Mouse (Mus musculus): ENCODE results near the gene Ccdc85b. TPM values are rescaled to one million over a fixed set of nuclear protein-coding genes. Genes with fewer than 3 reads are reported as not detected.

Ccdc85b gene
- total RNA-seq, 2 experiments from 2014 or later, result 21.9 to 24.0 TPM

DNA sequence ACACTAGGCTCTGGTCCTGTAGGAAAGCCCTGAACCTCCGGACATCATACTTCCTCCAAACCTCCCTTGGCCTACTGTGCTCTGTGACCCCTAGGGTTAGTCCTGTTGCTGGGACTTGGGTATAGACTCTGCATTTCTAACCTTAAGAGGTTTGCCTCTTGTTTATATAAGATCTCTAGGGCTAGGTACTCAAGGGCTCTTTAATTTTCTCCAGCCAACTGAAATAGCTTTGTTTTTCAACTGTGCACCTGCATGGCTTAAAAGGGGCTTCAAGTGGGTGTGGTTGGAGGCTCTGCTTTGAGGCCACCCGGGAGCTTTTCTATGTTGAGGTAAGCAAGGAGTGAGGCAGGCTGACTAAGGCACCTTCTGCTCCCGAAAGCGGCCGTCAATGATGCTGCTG, 26.8 kb upstream of the Ccdc85b start:
- intact Hi-C loops (cut with DNase I), result no loop called here
- DNase-seq (ENCODE audit: extremely low spot score in 1 of 2, low spot score in 2 of 2), result no peak

DNA sequence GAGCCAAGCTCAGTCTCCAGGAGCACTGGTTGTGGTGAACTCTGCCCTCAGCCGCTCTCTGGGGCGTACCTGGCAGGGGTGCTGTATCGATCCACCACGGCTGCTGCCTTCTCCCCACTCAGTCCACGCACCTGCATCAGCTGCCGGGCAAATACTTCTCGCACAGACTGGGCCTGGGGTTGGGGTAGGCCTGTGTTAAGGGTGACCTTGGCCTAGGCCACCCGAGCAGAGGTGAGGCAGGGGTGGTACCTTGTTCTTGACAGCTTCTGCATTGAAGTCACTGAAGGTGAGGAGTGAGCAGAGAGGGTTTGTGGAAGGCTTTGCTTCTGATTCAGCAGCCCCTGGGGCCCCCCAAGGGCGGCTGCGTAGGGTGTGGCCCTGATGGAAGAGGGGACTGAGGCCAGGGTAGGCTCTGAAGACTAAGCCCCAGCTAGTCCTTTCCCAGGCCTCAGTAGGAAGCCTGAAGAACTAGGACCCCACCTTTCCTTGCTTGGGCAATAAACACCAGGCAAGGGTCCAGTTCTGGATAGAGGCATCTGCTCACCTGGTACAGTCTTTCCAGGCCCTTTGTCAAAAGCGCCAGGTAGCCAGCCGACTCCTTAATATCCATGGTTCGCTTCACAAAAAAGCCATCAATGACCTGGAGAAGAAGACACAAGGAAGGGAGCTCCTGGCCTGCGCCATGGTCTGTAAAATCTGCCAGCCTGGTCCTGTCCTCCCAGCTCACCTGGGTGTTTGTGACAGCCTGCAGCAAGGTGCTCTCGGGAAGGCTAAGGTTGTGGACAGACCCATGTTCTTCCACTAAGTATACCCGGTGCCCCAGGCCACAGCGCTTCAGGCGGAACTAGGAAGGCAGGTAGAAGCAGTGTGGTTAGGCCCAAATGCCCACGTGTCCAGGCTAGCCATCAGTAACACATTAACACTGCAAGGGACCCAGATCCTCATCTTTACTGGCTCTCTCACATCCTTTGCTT, 26.0 kb upstream of the Ccdc85b start:
- peak in 1 of 2 experiments; percentile 38 for DNase-seq (ENCODE audit: extremely low spot score in 1 of 2, low spot score in 2 of 2)

DNA sequence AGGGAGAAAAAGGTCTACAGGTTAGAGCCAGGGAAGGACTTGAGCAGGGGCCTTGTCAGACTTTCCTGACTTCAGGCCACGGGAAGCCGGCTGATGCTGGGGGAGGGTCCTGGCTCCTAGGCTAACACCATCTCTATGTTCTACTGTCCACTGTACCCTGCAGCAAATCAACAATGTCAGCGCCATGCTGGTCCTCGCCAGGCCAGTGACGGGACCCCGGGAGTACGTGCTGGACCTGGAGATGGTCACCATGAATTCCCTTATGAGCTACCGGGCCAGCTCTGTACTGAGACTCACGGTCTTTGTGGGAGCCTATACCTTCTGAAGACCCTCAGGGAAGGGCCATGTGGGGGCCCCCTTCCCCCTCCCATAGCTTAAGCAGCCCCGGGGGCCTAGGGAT, 23.7 kb upstream of the Ccdc85b start:
- intact Hi-C loops (cut with DNase I), result no loop called here

More for the DNA sequence above, 26.0 kb upstream of the Ccdc85b start:
- intact Hi-C loops (cut with DNase I), result no loop called here

DNA sequence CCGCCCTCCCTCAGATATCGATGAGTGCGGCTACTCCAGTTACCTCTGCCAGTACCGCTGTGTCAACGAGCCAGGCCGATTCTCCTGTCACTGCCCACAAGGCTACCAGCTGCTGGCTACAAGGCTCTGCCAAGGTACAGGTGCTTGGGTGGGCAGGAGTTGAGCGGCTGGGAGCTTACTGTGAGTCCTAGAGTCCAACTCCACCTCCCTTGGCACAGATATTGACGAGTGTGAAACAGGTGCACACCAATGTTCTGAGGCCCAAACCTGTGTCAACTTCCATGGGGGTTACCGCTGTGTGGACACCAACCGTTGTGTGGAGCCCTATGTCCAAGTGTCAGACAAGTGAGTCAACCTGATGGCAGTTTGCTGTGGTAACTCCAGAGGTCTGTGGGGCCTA, 22.3 kb upstream of the Ccdc85b start:
- intact Hi-C loops (cut with DNase I), result no loop called here
- DNase-seq (ENCODE audit: extremely low spot score in 1 of 2, low spot score in 2 of 2), result no peak

More for the DNA sequence above, 23.7 kb upstream of the Ccdc85b start:
- no peak for DNase-seq (ENCODE audit: extremely low spot score in 1 of 2, low spot score in 2 of 2)

DNA sequence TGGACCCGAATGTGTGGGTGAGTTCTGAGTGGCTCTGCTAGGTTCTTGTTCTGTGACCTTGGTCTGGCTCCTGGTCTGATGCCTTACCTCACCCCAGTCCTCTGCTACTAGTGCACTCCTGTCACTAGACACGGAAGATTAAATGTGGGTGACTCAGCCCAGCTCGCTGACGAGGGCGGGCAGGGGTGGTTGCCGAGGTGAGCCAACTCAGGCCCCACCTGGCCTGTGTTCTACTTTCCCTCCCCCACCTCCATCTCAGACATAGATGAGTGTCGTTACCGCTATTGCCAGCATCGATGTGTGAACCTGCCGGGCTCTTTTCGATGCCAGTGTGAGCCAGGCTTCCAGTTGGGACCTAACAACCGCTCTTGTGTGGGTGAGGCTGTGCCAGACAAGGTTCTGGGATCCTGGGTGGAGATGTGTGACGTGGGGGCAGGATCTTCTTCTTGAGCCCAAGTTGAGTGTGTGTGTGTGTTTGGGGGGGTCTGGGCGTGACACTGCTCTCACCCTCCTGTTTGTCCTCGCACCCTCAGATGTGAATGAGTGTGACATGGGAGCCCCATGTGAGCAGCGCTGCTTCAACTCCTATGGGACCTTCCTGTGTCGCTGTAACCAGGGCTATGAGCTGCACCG, 20.1 kb upstream of the Ccdc85b start:
- intact Hi-C loops (cut with DNase I), result no loop called here
- no peak for DNase-seq (ENCODE audit: extremely low spot score in 1 of 2, low spot score in 2 of 2)

DNA sequence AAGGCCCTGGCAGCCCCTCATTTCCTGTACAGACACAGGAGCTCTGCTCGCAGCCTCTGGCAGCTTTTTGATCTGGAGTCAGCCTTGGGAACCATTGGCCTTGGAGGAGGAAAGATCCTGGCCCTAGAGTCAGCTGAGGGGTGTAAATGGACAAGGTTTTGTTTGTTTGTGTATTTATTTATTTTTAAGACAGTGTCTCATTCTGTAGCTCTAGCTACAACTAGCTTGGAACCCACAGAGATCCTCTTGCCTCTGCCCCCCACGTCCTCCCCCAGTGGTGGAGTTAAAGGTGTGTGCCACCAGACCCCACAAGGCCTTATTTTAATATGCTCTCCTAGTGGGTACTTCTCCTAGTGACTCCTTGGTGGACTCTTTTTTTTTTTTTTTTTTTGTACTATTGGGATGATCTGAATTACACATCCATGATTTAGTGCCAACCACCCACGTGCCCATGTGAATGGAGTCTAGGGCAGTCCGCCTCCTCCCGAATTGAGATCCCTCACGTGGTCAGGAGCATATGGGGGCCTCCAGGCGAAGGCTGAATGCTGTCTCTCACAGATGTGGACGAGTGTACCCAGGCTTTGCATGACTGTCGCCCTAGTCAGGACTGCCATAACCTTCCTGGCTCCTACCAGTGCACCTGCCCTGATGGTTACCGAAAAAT, 19.4 kb upstream of the Ccdc85b start:
- intact Hi-C loops (cut with DNase I), result no loop called here
- no peak for DNase-seq (ENCODE audit: extremely low spot score in 1 of 2, low spot score in 2 of 2)

DNA sequence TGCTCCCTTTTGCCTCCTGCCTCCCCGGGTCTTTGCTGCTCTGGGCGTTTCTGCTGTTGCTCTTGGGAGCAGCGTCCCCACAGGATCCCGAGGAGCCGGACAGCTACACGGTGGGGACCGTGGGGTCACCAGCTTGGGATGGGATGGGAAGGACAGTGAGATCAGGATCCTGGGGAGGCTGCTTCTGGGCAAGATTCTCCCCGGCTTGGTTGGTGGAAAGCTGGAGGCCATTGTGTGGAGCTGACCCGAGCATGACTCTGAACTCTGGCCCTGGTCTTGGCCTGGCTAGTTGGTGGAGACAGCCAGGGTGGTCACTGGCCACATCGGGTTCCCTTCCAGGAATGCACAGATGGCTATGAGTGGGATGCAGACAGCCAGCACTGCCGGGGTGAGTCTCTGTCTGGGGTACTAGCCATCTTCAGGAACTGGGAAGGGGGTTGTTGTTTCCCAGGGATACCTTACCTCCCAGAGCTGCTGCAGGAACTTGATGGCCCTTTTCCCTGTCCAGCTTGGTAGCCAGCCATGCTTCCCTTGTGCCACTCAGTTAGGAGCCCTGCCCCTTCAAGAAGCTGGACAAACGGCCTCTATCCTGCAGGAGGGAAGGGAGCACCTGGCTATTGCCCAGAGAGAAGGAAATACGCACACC, 17.5 kb upstream of the Ccdc85b start:
- intact Hi-C loops (cut with DNase I), result no loop called here
- no peak for DNase-seq (ENCODE audit: extremely low spot score in 1 of 2, low spot score in 2 of 2)

DNA sequence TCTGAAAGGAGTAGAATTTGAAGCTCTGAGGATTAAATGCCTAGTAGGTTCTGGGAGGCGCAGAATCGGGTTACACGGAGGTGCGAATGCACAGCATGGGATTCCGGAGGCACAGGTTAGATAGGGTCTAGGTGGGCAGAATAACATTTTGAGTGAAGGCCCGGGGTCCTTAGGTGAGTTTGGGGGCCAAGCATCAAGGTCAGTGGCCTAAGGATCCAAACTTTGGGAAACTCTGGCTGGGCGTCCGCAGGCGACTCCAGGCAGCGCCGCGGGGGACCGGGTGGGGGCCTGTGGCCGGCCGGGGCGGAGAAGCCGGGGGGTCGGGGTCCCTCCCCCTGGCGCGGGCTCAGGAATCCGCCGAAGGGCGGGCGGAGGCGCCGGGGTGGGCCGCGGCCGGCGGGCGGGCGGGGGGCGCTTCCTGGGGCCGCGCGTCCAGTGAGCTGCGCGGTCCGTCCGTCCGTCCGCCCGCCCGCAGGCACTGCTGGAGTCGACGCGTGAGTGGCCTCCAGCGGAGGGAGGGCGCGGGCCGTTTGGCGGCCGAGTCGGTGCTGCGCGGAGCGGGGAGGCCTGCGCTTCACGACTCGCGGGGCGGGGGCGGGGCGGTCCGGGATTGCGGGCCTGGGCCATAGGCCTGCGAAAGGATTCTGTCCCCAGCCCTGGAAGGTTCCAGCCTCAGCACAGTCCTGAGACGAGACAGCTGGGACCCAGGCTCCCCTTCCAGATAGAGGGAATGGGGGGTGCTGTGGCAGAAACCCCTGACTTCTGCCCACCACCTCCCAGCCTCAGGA, 16.8 kb upstream of the Ccdc85b start:
- intact Hi-C loops (cut with DNase I), result no loop called here
- peak in 1 of 2 experiments; percentile 77 for DNase-seq (ENCODE audit: extremely low spot score in 1 of 2, low spot score in 2 of 2)

DNA sequence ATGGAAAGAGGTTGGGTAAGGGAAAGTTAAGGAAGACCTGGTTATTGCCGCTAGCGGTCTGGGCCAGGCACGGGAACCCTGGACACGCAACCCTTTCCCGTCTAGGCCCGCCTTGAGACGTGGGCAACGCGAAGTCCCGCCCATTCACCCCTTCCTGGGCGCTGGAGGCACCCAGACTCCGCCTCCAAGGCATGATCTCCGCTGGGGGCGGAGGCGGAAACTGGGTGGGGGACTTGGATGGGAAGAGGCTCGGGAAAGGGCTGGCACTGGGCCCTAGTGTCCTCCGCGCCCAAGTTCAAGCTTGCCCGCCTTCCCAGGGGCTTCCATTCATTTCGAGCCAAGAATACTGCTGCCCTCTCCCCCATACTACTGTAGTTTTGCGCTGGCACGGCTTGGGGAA, 16.0 kb upstream of the Ccdc85b start, which contains the start of gene Efemp2:
TSS of gene Efemp2 (plus strand) at position 235 of the 400 bp plus-strand sequence.
- intact Hi-C loops (cut with DNase I), result no loop called here

DNA sequence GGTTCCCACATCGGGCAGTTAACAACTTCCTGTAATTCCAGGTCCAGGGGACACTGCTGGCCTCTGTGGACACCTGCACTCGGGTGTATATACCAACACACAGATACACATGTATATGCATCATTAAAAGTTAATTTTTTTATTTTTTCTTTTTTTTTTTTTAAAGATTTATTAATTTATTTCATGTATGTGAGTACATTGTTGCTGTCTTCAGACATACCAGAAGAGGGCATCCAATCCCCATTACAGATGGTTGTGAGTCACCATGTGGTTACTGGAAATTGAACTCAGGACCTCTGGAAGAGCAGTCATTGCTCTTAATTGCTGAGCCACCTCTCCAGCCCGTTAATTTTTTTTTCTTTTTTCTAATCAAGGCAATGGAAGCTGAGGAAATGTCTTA, 15.2 kb upstream of the Ccdc85b start:
- no peak for DNase-seq (ENCODE audit: extremely low spot score in 1 of 2, low spot score in 2 of 2)
- intact Hi-C loops (cut with DNase I), result no loop called here

More for the DNA sequence above, 16.0 kb upstream of the Ccdc85b start, which contains the start of gene Efemp2:
- peak in 1 of 2 experiments; percentile 90 for DNase-seq (ENCODE audit: extremely low spot score in 1 of 2, low spot score in 2 of 2)

DNA sequence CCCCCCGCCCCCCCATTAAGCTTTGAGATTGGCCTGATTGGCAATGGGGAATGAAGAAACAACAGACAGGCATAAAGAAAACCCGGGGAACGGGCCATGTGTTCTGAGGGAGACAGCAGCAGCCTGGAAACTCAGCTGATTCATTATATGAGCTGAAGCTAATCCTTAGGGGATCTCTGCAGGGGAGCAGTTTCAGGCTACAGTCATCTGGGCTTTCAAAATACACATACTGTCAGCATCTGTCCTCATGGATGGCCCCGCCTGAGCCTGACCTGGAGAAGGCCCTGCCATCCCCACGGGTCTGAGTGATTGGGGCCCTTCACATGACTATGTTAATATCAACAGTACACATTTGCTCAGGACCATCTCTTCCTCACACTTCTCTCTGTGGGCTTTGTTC, 14.2 kb upstream of the Ccdc85b start:
- intact Hi-C loops (cut with DNase I), result no loop called here
- no peak for DNase-seq (ENCODE audit: extremely low spot score in 1 of 2, low spot score in 2 of 2)

DNA sequence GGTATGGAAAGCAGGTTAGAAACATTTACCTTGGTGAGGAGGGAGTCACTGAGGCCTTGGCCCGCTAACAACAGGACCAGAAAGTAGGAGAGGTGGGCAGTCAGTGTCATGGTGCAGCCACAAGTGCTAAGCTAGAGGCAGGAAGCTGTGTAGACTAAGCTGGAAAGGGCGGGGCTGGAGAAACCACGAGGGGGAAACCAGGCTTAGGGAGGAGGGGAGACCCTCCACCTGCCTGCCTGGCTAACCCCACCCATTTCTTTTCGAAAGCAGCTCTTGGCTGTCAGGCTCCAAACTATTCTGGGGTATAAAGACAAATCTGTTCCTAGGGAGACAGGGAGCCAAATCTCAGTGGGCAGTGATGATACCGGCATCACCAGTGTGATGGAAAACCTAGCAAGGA, 10.7 kb upstream of the Ccdc85b start, which contains the start of gene Ctsw:
TSS of gene Ctsw (minus strand) at position 134 of the 400 bp plus-strand sequence.
- peak in 1 of 2 experiments; percentile 55 for DNase-seq (ENCODE audit: extremely low spot score in 1 of 2, low spot score in 2 of 2)
- intact Hi-C loops (cut with DNase I), result no loop called here

DNA sequence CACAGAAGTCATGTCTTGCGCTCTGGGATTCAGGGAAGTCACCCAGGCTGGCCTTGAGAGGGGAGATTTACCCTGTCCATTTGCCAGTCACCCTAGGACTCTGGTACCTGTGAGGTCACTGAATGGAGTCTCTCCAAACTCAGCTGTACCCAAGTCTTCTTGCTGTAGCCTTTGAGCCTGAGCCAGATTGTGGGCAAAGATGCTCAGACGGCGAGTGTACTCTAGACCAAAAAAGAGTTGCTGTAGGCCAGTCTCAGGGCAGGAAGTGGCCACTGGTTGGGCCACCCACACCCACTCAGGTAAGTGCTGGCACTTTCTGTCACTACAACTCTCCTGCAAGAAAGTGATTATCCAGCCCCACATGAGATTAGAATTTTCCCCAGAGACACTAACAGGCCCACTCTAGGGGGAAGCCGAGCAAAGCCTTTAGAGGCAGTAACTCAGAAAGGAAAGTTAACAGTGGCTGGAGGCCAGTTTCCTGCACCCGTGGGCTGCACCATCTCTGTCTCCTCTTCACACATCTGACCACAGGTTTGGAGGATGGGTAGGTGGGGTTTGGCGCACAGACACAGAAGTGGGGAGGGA, 9.3 kb upstream of the Ccdc85b start:
- intact Hi-C loops (cut with DNase I), result no loop called here
- no peak for DNase-seq (ENCODE audit: extremely low spot score in 1 of 2, low spot score in 2 of 2)

DNA sequence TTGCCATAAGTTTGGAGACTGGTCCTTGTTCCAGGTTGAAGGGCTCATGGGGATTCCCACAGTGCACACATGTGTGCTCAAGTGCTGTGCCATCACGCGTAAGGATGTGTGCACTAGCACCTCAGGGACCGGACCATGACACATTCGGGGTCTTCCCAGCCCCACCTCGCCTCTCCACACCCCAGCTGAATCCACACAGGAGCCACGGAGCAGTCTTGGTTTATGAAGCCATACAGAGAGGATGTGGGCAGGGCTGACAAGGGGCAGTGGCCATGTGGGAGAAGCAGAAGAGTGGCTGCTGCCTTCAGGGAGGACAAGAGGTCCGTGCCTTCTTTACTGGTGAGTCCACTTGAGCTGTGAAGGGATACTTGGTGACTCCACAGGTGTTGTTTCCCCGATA, 7.3 kb upstream of the Ccdc85b start:
- DNase-seq (ENCODE audit: extremely low spot score in 1 of 2, low spot score in 2 of 2), result no peak
- intact Hi-C loops (cut with DNase I), result no loop called here

DNA sequence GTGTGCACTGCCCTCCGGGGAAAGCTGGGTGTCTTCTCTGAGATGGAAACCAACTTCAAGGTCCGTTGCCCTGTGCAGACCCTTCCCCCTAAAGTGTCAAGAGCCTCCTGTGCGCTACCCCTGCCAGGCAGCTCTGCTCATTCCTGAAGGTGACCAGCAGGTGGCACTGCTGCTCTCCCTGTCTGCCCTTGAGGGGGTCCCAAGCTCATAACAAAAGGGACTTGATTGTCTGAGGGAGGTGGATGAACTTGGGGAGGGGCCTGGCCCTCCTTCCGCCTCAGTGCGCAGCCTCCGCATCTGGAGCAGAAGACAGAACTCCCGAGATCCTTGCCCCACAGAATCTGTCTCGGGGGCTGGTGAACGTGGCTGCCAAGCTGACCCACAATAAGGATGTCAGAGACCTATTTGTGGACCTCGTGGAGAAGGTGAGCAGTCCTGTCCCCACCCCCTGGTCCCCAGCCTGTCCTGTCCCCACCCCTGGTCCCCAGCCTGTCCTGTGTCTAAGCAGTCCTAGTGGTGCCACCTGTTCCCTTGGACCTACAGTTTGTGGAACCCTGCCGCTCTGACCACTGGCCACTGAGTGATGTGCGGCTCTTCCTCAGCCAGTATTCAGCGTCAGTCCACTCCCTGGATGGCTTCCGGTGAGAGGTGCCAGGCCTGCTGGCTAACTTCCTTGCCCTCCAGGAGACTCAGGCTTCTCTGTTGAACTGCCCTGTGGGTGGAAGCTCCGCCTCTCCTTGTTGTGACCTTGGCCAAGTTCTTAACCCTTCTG, 6.3 kb upstream of the Ccdc85b start:
- intact Hi-C loops (cut with DNase I), result no loop called here

DNA sequence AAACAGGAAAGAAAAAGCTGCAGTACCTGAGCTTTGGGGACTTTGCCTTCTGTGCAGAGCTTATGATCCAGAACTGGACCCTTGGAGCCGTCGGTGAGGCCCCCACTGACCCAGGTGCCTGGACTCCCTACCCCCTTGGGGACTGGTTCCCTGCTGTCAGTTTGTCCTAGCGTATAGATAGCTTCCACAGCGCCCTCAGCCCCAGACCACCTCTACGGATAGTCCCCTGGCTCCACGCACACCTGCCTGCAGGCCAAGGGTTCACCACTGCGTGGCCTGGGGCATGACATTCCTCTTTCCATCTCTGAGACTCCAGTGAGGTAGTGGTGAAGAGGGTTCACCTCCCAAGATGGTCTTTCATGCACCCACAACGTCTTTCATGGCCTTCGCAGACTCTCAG, 5.5 kb upstream of the Ccdc85b start:
- peak in 1 of 2 experiments; percentile 21 for DNase-seq (ENCODE audit: extremely low spot score in 1 of 2, low spot score in 2 of 2)

More for the DNA sequence above, 6.3 kb upstream of the Ccdc85b start:
- DNase-seq (ENCODE audit: extremely low spot score in 1 of 2, low spot score in 2 of 2), result peak in 1 of 2 experiments; percentile 79

DNA sequence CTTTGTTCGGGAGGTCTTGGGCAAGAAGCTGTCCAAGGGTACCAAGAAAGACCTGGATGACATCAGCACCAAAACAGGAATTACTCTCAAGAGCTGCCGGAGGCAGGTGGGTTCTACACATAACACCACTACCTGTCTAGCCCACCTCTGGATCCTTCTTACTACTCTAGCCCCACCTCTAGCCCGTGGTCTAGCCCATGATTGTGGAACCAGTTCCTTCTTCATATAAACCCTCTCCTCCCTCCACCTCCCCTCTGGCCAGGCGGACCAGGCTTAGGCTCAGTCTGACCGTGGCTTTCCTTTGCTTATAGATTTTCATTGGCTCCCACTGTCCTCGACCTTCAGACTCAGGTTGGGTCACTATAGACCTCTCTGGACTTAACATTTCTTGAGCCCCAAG, 3.7 kb upstream of the Ccdc85b start:
- DNase-seq (ENCODE audit: extremely low spot score in 1 of 2, low spot score in 2 of 2), result no peak
- intact Hi-C loops (cut with DNase I), result no loop called here

More for the DNA sequence above, 5.5 kb upstream of the Ccdc85b start:
- intact Hi-C loops (cut with DNase I), result no loop called here
